Mouse (Mus musculus): ENCODE measurements around the gene Olfr1368.

Gene Olfr1368

GRCm38 (mm10) chr13:21145767-21146166 is at the start of gene Olfr1368:
Gene Olfr1368 (minus strand): TSS chr13:21145867.
- no peak for DNase-seq

DNA sequence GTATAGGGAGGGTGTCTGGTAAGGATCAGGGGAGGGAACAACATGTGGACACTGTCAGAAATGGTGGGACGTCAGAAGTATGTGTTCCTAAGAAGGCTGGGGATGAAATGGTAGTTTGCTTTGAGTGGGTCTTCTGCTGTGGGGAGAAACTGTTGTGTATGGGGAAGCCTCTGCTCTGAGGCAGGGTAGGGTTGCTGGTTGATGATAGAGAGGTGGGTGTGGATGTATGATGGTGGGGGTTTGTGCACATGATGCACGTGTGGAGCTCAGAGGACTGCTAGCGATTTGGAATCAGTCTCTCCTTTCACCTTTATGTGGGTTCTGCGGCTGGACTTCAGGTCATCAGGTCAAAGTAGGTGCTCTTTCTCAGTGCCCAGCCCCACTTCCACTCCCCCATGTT is 39.9 kb upstream of the Olfr1368 start:
- DNase-seq: no peak

DNA sequence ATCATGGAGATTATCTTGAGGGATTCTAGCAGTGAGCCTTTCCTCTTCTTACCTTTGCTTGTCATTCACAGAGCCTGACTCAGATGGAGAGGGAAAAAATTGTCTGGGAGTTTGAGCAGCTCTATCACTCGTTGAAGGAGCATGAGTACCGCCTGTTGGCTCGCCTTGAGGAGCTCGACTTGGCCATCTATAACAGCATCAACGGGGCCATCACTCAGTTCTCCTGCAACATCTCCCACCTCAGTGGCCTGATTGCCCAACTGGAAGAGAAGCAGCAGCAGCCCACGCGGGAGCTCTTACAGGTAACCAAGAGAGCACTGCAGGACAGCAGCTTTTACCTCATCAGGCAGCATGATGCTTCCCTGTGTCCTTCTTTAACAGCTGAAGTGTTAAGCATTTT is 38.0 kb upstream of the Olfr1368 start:
- DNase-seq: no peak

DNA sequence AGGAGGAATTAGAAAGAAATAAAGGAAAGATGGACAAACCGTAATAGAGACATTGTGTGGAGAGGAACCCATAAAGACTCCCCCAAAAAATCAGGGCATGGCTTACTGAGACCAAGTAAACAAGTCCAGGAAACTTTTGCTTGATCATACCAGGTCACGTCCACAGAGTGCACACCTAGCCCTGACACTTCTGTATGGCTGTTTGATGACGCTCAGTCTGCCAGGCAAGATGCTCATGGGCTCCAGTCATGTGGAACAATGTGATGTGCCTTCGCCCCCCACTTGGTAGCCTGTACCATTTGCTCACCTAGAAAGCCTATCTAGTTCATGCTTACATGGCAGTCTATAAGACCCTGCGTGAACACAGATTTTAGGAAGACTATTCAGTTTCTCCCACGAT is 37.4 kb upstream of the Olfr1368 start:
- DNase-seq: no peak

DNA sequence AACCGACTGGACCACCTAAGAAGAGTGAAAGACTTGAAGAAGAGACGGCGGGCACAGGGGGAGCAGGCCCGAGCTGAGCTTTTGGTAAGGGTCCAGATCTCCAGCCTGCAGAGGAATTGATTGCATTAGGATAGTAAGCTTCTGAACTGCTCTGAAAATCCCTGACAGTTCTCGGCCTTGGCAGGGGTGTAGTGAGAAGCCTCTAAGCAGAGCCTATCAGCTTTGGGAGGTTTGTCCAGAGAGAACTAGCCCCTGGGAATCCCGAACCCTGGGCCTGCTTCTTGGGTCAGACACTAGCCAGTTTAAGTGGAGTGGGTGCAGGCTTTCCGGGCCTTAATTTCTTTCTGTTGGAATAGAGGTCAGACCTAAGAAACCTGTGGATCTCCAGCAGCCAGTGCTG is 36.3 kb upstream of the Olfr1368 start:
- DNase-seq: no peak

GRCm38 (mm10) chr13:21180551-21181530 is 35.2 kb upstream of the Olfr1368 start:
- DNase-seq: peak; percentile 62

DNA sequence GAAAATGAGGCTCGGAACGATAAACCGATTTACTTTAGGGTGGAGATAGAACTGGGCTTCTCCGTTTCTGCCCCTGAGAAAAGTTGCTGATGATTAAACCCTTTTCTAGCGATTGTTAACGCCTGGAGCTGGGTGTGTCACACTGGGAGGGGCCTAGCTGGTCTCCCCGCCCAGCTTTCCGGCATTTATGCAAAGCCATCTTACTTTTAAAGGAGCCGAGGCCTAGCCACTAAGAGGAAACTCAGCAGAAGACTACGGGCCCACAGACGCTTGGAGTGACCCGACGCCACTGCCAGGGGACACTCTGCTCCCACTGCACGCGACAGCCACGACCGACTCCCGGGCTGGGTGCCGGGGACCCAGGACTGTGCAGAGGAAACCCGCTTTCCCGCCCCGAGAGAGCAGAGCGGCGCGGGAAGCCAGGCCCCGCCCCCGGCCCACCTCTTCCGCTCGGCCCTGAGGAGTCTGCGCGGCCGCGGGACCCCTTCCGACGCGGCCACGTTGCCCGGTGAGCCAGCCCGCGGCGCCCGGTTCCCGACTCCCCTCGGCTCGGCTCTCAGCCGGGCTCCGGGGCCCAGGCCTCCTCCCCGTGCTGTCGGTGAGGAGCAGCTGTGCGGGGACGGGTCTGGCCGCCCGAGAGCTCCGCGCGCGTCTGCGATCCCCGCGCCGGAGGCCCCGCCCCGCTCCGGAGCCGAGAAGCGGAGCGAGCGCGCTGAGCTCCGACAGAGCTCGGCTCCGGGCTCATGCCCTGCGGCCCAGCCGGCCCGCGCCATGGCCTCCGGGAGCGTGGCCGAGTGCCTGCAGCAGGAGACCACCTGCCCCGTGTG is 34.3 kb upstream of the Olfr1368 start:
- peak; percentile 89 for DNase-seq

DNA sequence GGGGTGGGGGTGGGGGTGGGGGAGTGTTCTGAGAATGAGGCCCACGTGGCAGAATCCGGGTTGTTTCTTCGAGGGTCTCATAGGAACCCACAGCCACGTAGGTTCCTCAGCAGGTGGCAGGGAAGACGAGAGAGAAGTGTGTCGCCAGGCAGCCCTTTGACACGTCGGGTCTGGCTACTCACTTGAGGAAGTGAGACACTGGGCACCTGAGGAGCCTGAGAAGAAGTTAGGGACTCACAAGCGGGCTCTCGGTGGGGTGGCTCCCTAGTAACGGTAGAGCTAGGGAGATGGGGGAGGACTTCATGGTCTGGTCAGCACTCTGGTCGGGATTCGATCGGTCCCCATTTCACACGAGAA is 33.7 kb upstream of the Olfr1368 start, which contains the start of gene Trim27:
TSS of gene Trim27 (plus strand) at position 79 of the 357 bp plus-strand sequence.
- DNase-seq: no peak

DNA sequence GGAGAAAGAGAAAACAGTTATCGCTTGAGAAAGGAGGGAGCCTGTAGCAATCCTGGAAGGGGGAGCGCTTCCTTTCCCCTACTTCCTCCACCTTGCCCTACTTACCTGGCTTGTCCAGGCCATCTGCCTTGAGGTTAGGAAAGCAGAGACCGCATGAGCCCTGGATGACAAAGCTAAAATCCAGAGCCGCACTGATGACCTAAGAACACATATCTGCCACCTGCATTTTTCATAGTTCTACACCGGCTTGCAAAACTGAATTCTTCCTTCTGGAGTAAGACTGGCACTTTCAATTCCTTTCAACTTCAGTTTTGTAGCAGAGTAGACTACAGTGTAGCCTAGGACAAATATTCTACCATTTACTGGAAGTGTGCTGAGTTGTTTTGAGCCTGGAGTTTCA is 32.7 kb upstream of the Olfr1368 start:
- no peak for DNase-seq

DNA sequence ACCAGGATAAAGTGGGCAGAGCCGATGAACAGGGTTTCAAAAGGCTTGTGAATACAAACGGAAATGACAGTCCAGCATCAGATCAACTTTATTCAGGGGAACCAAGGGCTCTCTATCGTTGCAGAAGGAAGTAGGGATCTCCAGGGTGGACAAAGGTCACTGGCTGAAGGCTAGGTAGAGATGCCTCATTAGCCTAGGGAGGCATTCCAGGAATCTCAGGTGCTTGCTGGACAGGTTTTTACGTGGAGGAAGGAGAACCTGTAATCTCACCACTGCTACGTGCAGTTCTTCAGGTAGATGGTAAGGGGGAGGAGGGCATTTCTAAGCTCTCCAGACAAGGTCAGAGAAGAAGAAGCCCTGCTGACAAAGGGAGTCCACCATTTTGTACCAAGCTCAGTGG is 32.0 kb upstream of the Olfr1368 start:
- DNase-seq: no peak

DNA sequence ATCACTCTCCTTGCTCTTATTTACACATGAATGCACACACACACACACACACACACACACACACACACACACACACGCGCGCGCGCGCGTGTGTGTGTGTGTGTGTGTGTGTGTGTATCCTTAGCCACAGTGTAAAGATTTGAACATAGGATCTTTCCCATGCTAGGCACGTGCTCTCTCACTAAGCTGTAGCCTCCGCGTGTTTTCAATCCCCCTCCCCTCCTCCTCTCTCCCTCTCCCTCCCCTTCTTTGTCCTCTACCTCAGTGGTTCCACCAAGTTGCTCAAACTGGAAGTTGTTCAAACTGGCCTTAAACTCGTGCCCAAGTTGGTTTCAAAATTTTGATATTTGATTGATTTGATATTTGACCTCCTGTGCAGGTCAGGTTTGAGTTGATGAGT is 31.1 kb upstream of the Olfr1368 start:
- no peak for DNase-seq

DNA sequence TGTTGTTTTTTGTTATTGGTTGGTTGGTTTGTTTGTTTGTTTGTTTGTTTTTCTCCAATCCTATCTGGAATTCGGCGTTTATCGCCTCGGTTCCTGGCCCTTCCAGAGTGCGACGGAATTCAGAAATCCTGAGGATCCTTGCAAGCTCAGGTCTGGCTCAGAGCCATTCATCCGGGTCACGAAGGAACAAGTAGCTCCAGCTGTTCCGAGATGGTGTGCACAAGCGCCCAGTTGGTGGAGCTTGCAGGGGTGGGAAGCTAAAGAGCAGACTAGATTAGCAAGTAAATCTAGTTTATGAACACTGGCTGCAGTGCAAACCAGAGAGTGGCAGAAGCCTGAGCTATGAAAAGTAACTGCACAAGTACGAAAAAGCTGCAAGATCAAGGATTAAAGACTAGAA is 27.4 kb upstream of the Olfr1368 start:
- DNase-seq: peak; percentile 67

DNA sequence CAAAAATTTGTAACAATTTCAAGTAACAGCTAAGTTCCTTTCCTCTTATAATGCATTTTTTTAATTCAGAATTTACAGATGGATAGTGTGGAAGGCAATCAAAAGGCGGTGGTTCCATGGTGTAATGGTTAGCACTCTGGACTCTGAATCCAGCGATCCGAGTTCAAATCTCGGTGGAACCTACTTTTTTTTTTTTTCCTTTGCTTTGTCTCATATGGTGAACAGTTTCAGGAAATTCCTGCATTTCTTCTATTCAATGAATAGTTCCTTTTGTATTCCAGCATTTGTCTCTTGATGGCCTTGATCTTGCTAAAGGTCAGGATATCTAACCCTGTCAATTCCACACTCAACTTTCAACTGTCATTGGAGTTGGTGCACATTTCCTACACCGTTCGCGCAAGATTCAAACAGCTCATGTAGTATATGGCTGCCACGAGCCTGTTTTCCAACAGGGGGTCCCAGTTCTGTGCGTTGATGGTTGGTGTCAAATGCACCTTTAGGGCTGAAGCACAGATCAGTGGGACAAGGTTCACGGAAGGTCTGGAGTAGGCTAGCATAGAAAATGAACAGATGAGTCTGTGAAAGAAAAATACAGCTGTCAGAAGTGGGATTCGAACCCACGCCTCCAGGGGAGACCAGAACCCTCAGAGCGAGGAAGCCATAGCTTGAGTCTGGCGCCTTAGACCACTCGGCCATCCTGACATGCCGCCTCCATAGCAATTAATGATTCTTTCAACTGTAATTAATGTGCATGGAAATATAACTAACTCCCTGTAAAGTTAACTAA is 26.8 kb upstream of the Olfr1368 start:
- DNase-seq: peak; percentile 86

DNA sequence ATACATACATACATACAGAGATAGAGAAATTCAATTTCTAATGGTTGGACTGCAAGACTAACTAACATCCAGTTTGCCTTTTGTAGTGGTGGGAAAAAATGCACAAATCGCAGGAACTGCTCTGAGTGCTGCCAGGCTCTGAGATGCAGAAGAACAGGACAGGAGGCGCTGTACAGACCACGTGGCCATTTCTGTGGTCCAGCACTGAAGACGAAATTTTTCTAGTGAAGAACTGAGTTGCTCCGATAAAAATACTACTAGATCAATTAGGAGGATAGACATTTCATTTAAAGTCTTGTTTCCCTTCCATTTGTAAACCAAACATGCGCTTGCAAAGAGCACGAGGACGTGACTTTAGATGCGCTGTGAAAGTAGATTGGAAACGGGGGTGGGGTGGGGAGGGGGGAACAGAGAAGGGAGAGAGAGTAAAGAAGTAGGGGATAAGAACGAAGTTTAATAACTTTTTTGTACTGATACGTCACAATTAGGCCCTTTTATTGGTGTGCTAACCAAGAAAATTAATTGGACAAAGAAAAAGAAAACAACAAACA is 26.0 kb upstream of the Olfr1368 start:
- DNase-seq: peak; percentile 49

DNA sequence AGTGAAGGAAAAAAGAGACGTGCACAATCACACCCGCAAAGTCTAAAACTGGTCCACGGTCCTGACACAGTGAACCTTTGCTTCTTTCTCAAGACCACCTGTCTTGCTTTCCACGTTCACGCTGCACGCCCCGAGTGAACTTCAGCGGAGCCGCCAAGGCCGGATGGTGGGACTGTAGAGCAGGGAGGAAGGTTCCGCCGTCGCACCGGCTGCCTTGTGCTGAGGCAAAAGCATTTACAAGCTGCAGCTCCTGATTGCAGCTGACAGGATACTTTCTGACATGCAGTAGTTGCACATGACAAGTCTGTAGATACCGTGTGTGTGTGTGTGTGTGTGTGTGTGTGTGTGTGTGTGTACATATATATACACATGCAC is 25.5 kb upstream of the Olfr1368 start:
- DNase-seq: peak; percentile 43

DNA sequence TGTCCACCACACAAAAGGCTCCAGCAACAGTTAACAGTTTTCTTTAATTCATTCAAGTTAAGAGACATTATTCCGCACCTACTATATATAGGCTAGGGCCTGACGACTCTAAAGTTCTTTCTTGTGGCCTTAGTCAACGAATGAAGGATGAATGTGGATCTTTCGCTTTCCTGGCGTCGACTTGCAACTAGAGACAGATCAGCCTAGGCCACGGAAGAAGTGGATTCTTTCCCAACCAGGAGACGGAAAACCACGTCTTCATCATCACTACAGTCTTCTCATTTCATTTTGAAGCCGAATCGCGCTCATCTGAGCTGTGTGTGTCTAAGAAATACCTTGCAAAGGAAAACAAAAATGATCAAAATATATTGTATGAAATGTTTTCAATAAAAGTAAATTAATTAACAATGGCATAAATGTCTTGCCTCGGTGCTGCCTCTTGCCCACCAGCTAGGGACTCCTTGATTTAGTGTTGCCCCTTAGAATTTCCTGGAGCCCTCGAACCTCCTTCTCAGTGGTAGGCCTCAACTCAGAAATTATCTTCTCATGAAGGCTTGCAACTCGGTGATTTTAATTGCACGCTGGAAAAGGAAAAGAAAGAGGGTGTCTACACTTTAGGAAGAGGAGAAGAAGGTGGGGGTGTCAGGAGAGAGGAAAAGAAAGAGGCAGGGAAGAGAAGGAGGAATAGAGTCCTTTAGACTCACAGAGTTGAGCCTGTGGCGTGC is 24.9 kb upstream of the Olfr1368 start:
- DNase-seq: peak; percentile 56

- peak; percentile 82 for DNase-seq
Observed at GRCm38 (mm10) chr13:21169657-21170430, 24.2 kb upstream of the Olfr1368 start.

GRCm38 (mm10) chr13:21169121-21169656 is 23.5 kb upstream of the Olfr1368 start:
- DNase-seq: peak; percentile 51

GRCm38 (mm10) chr13:21168371-21169011 is 22.8 kb upstream of the Olfr1368 start:
- DNase-seq: peak; percentile 58

- DNase-seq: no peak
Observed at GRCm38 (mm10) chr13:21167910-21168300, 22.2 kb upstream of the Olfr1368 start.
